Mouse (Mus musculus) layer of hippocampus, adult 2 months (tissue): ENCODE measurements around the gene 1700018B08Rik. TPM values are rescaled to one million over a fixed set of nuclear protein-coding genes. Genes with fewer than 3 reads are reported as not detected.

ENCODE experiments used
- DNase-seq, 2 experiments: peaks; one replicate each; pipeline ENCODE4 v3.0.0; 2022; ENCODE audit warnings: low spot score in 2 of 2
- H3K27ac ChIP-seq: fragments of 200-600 bp; 2 replicates; pipeline ENCODE4 v1.8.1; 2022
- H3K4me3 ChIP-seq: fragments of 200-600 bp; 2 replicates; pipeline ENCODE4 v1.8.1; 2022; ENCODE audit warnings: mild to moderate bottlenecking
- CTCF ChIP-seq: fragments of 200-600 bp; conservative IDR thresholded peaks from 2 replicates; pipeline ENCODE4 v1.8.1; 2022; ENCODE audit warnings: antibody characterized with exemption, mild to moderate bottlenecking, moderate library complexity
- total RNA-seq, 2 experiments: library from RNA; stranded (reverse); gene quantifications; 2 replicates each; pipeline ENCODE4 v1.2.3; 2021

Gene 1700018B08Rik
- total RNA-seq, 2 experiments from 2014 or later = not detected

GRCm38 (mm10) chr8:121526811-121527550 lies 17.1 kb downstream of the 1700018B08Rik start:
- no peak for DNase-seq
- H3K27ac ChIP-seq = no peak overlapping the region
- no peak for TF ChIP-seq CTCF
- H3K4me3 ChIP-seq = no peak overlapping the region

- Histone ChIP-seq H3K4me3 (no peak overlapping the region), H3K27ac (no peak overlapping the region)
- no peak for DNase-seq
- TF ChIP-seq CTCF = no peak
These were observed 18.9 kb downstream of the 1700018B08Rik start for GRCm38 (mm10) chr8:121525111-121525818.

GRCm38 (mm10) chr8:121513429-121513828 lies 30.7 kb downstream of the 1700018B08Rik start:
- Histone ChIP-seq H3K4me3 (no peak overlapping the region), H3K27ac (no peak overlapping the region)
- peak; percentile 97 for TF ChIP-seq CTCF
- peak; percentile 47 to 86 for DNase-seq

- no peak for DNase-seq
- TF ChIP-seq CTCF = no peak
- Histone ChIP-seq H3K4me3 (no peak overlapping the region), H3K27ac (no peak overlapping the region)
These were observed 32.4 kb downstream of the 1700018B08Rik start for GRCm38 (mm10) chr8:121511751-121512150.

- no peak overlapping the region for H3K4me3 ChIP-seq
- peak; percentile 36 for TF ChIP-seq CTCF
- no peak overlapping the region for H3K27ac ChIP-seq
- no peak for DNase-seq
These were observed 46.5 kb downstream of the 1700018B08Rik start for GRCm38 (mm10) chr8:121497621-121498020.

GRCm38 (mm10) chr8:121491633-121492032 lies 52.5 kb downstream of the 1700018B08Rik start:
- peak; percentile 41 for TF ChIP-seq CTCF
- Histone ChIP-seq H3K4me3 (no peak overlapping the region), H3K27ac (no peak overlapping the region)
- DNase-seq = no peak

GRCm38 (mm10) chr8:121484072-121484782 lies 59.9 kb downstream of the 1700018B08Rik start:
- no peak for TF ChIP-seq CTCF

More at GRCm38 (mm10) chr8:121484072-121484782, 59.9 kb downstream of the 1700018B08Rik start:
- no peak for DNase-seq
- no peak overlapping the region for H3K4me3 ChIP-seq
- no peak overlapping the region for H3K27ac ChIP-seq

Other genes starting within 250 kb of the 1700018B08Rik start
- gene Fbxo31, start 34.5 kb upstream of the 1700018B08Rik start, total RNA-seq = 100 to 1,000 TPM; 110 to 116 TPM
- gene Map1lc3b, start 46.0 kb upstream of the 1700018B08Rik start, total RNA-seq = 100 to 1,000 TPM; 166 to 172 TPM
- gene Zcchc14, start 108.6 kb upstream of the 1700018B08Rik start, total RNA-seq = 10 to 100 TPM; 92.5 to 93.2 TPM
- gene Jph3, start 185.3 kb upstream of the 1700018B08Rik start, total RNA-seq = 100 to 1,000 TPM; 318 to 346 TPM